Mouse (Mus musculus) macrophage (primary cell): ENCODE results near the gene Gm20431. TPM values are rescaled to one million over a fixed set of nuclear protein-coding genes. Genes with fewer than 3 reads are reported as not detected.
"Not testable (repeated sequence)": the region's sequence is repeated elsewhere in the genome, so short reads cannot be mapped to it uniquely, and the experiment has no call there.

ENCODE experiments used
- H3K27ac ChIP-seq: fragments of 350-480 bp; formaldehyde crosslinking; 2 replicates; pipeline ENCODE4 v1.9.0; 2021
- H3K36me3 ChIP-seq: fragments of 350-480 bp; formaldehyde crosslinking; 2 replicates; pipeline ENCODE4 v1.9.0; 2021; ENCODE audit errors: inconsistent target
- H3K4me3 ChIP-seq: fragments of 350-480 bp; formaldehyde crosslinking; 2 replicates; pipeline ENCODE4 v1.9.0; 2021; ENCODE audit errors: inconsistent target
- H3K79me2 ChIP-seq: fragments of 350-480 bp; formaldehyde crosslinking; 2 replicates; pipeline ENCODE4 v1.9.0; 2021; ENCODE audit errors: inconsistent target
- WGBS: methylation state at CpG from one replicate; pipeline ENCODE4 v1.1.7; 2026; ENCODE audit warnings: inconsistent platforms; ENCODE audit not compliant: missing documents; 5-methylcytosine and 5-hydroxymethylcytosine counted together
- polyA plus RNA-seq: library from polyadenylated mRNA; stranded (reverse); fragments of 250-400 nt; gene quantifications from 3 replicates; pipeline ENCODE4 v1.2.4, GENCODE M21; 2018; ENCODE audit warnings: inconsistent platforms

The Gm20431 gene
- polyA plus RNA-seq, 1 experiment from 2014 or later, result not detected

- H3K36me3 ChIP-seq, result peaks cover 7% of the 10 kb centered on the region; the same call in 1 of the 2 replicates
- no peak overlapping the region for H3K27ac ChIP-seq
- peaks cover 100% of the 10 kb centered on the region for H3K79me2 ChIP-seq
- H3K4me3 ChIP-seq, result no peak overlapping the region
- WGBS, result 60% methylated on average over 5 of the region's 5 CpGs
Observed at GRCm38 (mm10) chr2:167622965-167623364, 38.3 kb downstream of the Gm20431 start.

- H3K36me3 ChIP-seq, result peaks cover 7% of the 10 kb centered on the region
- no peak overlapping the region for H3K4me3 ChIP-seq
- WGBS, result 95% methylated on average over 12 of the region's 13 CpGs
- peaks cover 100% of the 10 kb centered on the region for H3K79me2 ChIP-seq
- no peak overlapping the region for H3K27ac ChIP-seq
Observed at GRCm38 (mm10) chr2:167622352-167622751, 38.9 kb downstream of the Gm20431 start.

- Histone ChIP-seq H3K4me3 (no peak overlapping the region), H3K79me2 (peaks cover 100% of the 10 kb centered on the region), H3K27ac (no peak overlapping the region), H3K36me3 (peaks cover 13% of the 10 kb centered on the region)
- 74% methylated on average over 8 of the region's 9 CpGs for WGBS
Observed at GRCm38 (mm10) chr2:167621255-167622087, 39.8 kb downstream of the Gm20431 start.

GRCm38 (mm10) chr2:167617472-167617871 lies 43.8 kb downstream of the Gm20431 start:
- H3K79me2 ChIP-seq, result peaks cover 100% of the 10 kb centered on the region
- peaks cover 44% of the 10 kb centered on the region for H3K36me3 ChIP-seq
- WGBS, result 91% methylated on average over 4 of the region's 4 CpGs
- H3K27ac ChIP-seq, result no peak overlapping the region
- H3K4me3 ChIP-seq, result no peak overlapping the region

GRCm38 (mm10) chr2:167617034-167617433 lies 44.3 kb downstream of the Gm20431 start:
- peaks cover 100% of the 10 kb centered on the region for H3K79me2 ChIP-seq
- 93% methylated on average over 3 of the region's 3 CpGs for WGBS
- H3K36me3 ChIP-seq, result peaks cover 46% of the 10 kb centered on the region
- no peak overlapping the region for H3K4me3 ChIP-seq
- H3K27ac ChIP-seq, result no peak overlapping the region

- H3K27ac ChIP-seq, H3K4me3 ChIP-seq: not testable (repeated sequence)
- 100% methylated on average over 2 of the region's 7 CpGs for WGBS
- H3K79me2 ChIP-seq, result peaks cover 81% of the 10 kb centered on the region
- H3K36me3 ChIP-seq, result peaks cover 64% of the 10 kb centered on the region
Observed at GRCm38 (mm10) chr2:167613335-167613734, 48.0 kb downstream of the Gm20431 start.

GRCm38 (mm10) chr2:167612122-167612521 lies 49.2 kb downstream of the Gm20431 start:
- Histone ChIP-seq H3K79me2 (peaks cover 69% of the 10 kb centered on the region), H3K4me3 (no peak overlapping the region), H3K36me3 (peaks cover 57% of the 10 kb centered on the region), H3K27ac (no peak overlapping the region)
- WGBS, result 93% methylated on average over 12 of the region's 14 CpGs

GRCm38 (mm10) chr2:167611287-167611686 lies 50.0 kb downstream of the Gm20431 start:
- 98% methylated on average over 10 of the region's 10 CpGs for WGBS
- Histone ChIP-seq H3K36me3 (peaks cover 49% of the 10 kb centered on the region), H3K79me2 (peaks cover 61% of the 10 kb centered on the region), H3K4me3 (no peak overlapping the region), H3K27ac (no peak overlapping the region)

GRCm38 (mm10) chr2:167606745-167607123 lies 54.6 kb downstream of the Gm20431 start:
- Histone ChIP-seq H3K79me2 (peaks cover 15% of the 10 kb centered on the region), H3K36me3 (peaks cover 15% of the 10 kb centered on the region; the same call in 1 of the 2 replicates), H3K4me3 (no peak overlapping the region), H3K27ac (no peak overlapping the region)
- WGBS, result 72% methylated on average over 4 of the region's 4 CpGs

- Histone ChIP-seq H3K4me3 (no peak overlapping the region), H3K27ac (no peak overlapping the region), H3K36me3 (peaks cover 15% of the 10 kb centered on the region; the same call in 1 of the 2 replicates), H3K79me2 (peaks cover 8% of the 10 kb centered on the region)
- 83% methylated on average over 16 of the region's 17 CpGs for WGBS
Observed at GRCm38 (mm10) chr2:167605817-167606744, 55.2 kb downstream of the Gm20431 start.

- Histone ChIP-seq H3K27ac (no peak overlapping the region), H3K4me3 (no peak overlapping the region), H3K36me3 (peaks cover 12% of the 10 kb centered on the region; the same call in 1 of the 2 replicates), H3K79me2 (peaks cover under 1% of the 10 kb centered on the region; the same call in 1 of the 2 replicates)
- 54% methylated on average over 11 of the region's 11 CpGs for WGBS
Observed at GRCm38 (mm10) chr2:167605178-167605794, 56.0 kb downstream of the Gm20431 start.

- no peaks in the 10 kb centered on the region for H3K79me2 ChIP-seq
- 89% methylated on average over 5 of the region's 5 CpGs for WGBS
- H3K4me3 ChIP-seq, result no peak overlapping the region
- no peaks in the 10 kb centered on the region for H3K36me3 ChIP-seq
- H3K27ac ChIP-seq, result no peak overlapping the region
Observed at GRCm38 (mm10) chr2:167602978-167603377, 58.3 kb downstream of the Gm20431 start.

- 76% methylated on average over 2 of the region's 2 CpGs for WGBS
- H3K36me3 ChIP-seq, result no peaks in the 10 kb centered on the region
- no peak overlapping the region for H3K4me3 ChIP-seq
- H3K79me2 ChIP-seq, result no peaks in the 10 kb centered on the region
- no peak overlapping the region for H3K27ac ChIP-seq
Observed at GRCm38 (mm10) chr2:167602364-167602763, 58.9 kb downstream of the Gm20431 start.

- no peak overlapping the region for H3K27ac ChIP-seq
- H3K4me3 ChIP-seq, result no peak overlapping the region
- H3K36me3 ChIP-seq, result no peaks in the 10 kb centered on the region
- no peaks in the 10 kb centered on the region for H3K79me2 ChIP-seq
- WGBS, result 90% methylated on average over 8 of the region's 8 CpGs
Observed at GRCm38 (mm10) chr2:167600481-167600995, 60.8 kb downstream of the Gm20431 start.
